Mouse (Mus musculus): Measurements from ENCODE around the gene Deaf1.

DNA sequence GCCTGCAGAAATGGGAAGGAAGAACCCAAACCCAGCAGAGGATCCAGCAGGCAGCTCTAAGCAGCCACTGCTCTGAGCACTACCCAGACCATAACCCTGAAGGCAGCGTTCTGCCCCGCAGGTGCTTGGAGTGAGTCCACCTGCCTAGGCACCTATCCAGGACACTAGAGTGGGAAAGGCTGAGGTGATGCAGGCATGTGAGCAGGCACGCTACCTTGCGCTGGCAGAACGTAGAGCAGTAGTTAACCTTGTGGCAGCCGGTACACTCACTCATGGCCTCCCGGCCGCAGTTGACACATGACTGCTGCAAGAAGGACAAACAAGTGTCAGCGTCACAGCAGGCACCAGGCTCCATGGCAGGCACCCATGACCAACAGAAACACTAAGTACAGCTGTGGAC is 26.1 kb downstream of the Deaf1 start:
- no peak for TF ChIP-seq CTCF (conservative IDR thresholded peaks at IDR 0.05; ENCODE audit: low read length)
- TF ChIP-seq NANOG (IDR thresholded peaks at IDR 0.05; ENCODE audit: borderline replicate concordance, low read length): no peak
- TF ChIP-seq POU5F1 (IDR thresholded peaks at IDR 0.05; ENCODE audit: borderline replicate concordance, low read length): no peak

All from E14TG2a.4 (cell line).